8 mouse cellular contexts compared by ENCODE assay signal in the genomic region with DNA sequence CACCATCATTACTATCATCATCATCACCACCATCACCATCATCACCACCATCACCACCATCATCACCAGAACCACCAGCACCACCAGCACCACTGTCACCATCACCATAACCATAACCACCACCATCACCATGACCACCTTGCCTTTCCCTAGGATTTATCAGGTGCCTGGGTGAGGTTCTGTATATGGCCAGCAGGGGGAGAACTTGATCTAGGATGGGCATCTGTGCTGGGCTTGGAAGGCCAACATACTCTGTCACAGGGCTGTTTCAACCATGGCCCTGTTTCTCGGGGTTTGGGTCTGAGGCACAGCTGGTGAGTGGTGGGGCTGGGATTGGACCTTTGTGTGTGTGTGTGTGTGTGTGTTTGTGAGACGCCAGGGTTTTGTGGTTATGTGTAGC. TPM values are rescaled to one million over a fixed set of nuclear protein-coding genes. Genes with fewer than 3 reads are reported as not detected.
A peak's percentile ranks its signal among the peaks of the same experiment; 100 is the strongest.
DNase-seq lines count a peak whose midpoint lies in the region; ATAC-seq and TF ChIP-seq lines count a peak whose summit lies in the region.
"Had no signal": no experiment of that assay in that cellular context is flagged by ENCODE, and none has a peak within 500 bp of the region (broad histone marks: within the 10 kb centered on the region; RNA-seq: fewer than 3 reads in every experiment).

No protein-coding gene starts in this region.

- no peak overlapping the region for H3K27ac ChIP-seq in kidney, embryonic 15.5 days
- H3K27ac ChIP-seq in ES-Bruce4 (ENCODE audit: insufficient read depth, low read length): no peak overlapping the region
- H3K27ac ChIP-seq: limb, embryonic 12.5 days had no signal

- DNase-seq in kidney, adult 18-20 months: peak; percentile 23
- peak; percentile 79 for DNase-seq in CD4-positive helper T cell, adult 2 months (ENCODE audit: low read depth, low spot score)
- DNase-seq in forelimb bud, embryonic 11.5 days (ENCODE audit: low read depth, low spot score): peak; percentile 48
- peak; percentile 70 to 85 for DNase-seq in thymus, postnatal 10 days (ENCODE audit: low spot score in 2 of 2)

- TF ChIP-seq EP300 in ES-Bruce4 (IDR thresholded peaks at IDR 0.05; ENCODE audit: insufficient read depth, low read depth, low read length): no peak

- TF ChIP-seq POLR2A in ES-Bruce4 (IDR thresholded peaks at IDR 0.05; ENCODE audit: insufficient read depth, low read length): no peak

- ATAC-seq in kidney, embryonic 15.5 days (replicated peaks; ENCODE audit: low FRiP score): no peak
- peak; percentile 80 for ATAC-seq in megakaryocyte progenitor cell, adult 5-6 weeks (replicated peaks; ENCODE audit: poor library complexity)

- 59% methylated on average over 2 of the region's 2 CpGs for WGBS in kidney, embryonic 15.5 days

- H3K9ac ChIP-seq in kidney, embryonic 15.5 days: no peak overlapping the region
- no peak overlapping the region for H3K9ac ChIP-seq in ES-Bruce4 (ENCODE audit: low read depth, poor library complexity, severe bottlenecking)
- H3K9ac ChIP-seq: limb, embryonic 12.5 days had no signal

- H3K4me2 ChIP-seq in kidney, embryonic 15.5 days: no peak overlapping the region
- H3K4me2 ChIP-seq: limb, embryonic 12.5 days had no signal

- no peak overlapping the region for H3K4me3 ChIP-seq in kidney, embryonic 15.5 days (replicated peaks)
- H3K4me3 ChIP-seq in ES-Bruce4 (ENCODE audit: low read depth, low read length): no peak overlapping the region
- H3K4me3 ChIP-seq: limb, embryonic 12.5 days had no signal

- no peaks in the 10 kb centered on the region for H3K9me3 ChIP-seq in kidney, embryonic 15.5 days (replicated peaks)
- no peaks in the 10 kb centered on the region for H3K9me3 ChIP-seq in ES-Bruce4 (replicated peaks; ENCODE audit: control insufficient read depth, insufficient read depth, low read length, poor library complexity, severe bottlenecking)
- H3K9me3 ChIP-seq: limb, embryonic 12.5 days had no signal

- no peaks in the 10 kb centered on the region for H3K27me3 ChIP-seq in kidney, embryonic 15.5 days
- H3K27me3 ChIP-seq in ES-Bruce4 (ENCODE audit: control insufficient read depth, insufficient read depth, low read length, poor library complexity, severe bottlenecking): no peaks in the 10 kb centered on the region
- H3K27me3 ChIP-seq: limb, embryonic 12.5 days had no signal

- H3K36me3 ChIP-seq in kidney, embryonic 15.5 days: no peaks in the 10 kb centered on the region
- H3K36me3 ChIP-seq in ES-Bruce4 (ENCODE audit: control insufficient read depth, insufficient read depth, low read length, poor library complexity, severe bottlenecking): no peaks in the 10 kb centered on the region
- H3K36me3 ChIP-seq: limb, embryonic 12.5 days had no signal

- no peaks in the 10 kb centered on the region for H3K4me1 ChIP-seq in kidney, embryonic 15.5 days
- no peaks in the 10 kb centered on the region for H3K4me1 ChIP-seq in ES-Bruce4 (ENCODE audit: control insufficient read depth, insufficient read depth, low read length)

- peak; percentile 78 for TF ChIP-seq CTCF in ES-Bruce4 (IDR thresholded peaks at IDR 0.05; ENCODE audit: low read depth, low read length)

RNA-seq across cellular contexts. Expression of gene Laptm5, which starts 16.6 kb away (rescaled TPM):
- 25.5 and 28.9 TPM in 2 replicates for polyA plus RNA-seq in kidney, embryonic 15.5 days (2015; fragmentation: Nextera tagmentation; extraction: Ambion mirVana)
- 30.2 and 35.4 TPM in 2 replicates for polyA plus RNA-seq in ES-Bruce4 (2011; ENCODE audit: insufficient read depth, insufficient read length, low read depth, missing spikeins)
- total RNA-seq in megakaryocyte progenitor cell, adult 5-6 weeks (2015): 431 and 454 TPM in 2 replicates
- 127 and 133 TPM in 2 replicates for total RNA-seq in megakaryocyte progenitor cell, adult 5-6 weeks (2017)

RNA-seq across cellular contexts. Expression of gene Matn1, which starts 47.8 kb away (rescaled TPM):
- polyA plus RNA-seq in kidney, embryonic 15.5 days (2015; fragmentation: Nextera tagmentation; extraction: Ambion mirVana): 0.49 and 0.84 TPM in 2 replicates
- 1.9 and 2.4 TPM in 2 replicates for polyA plus RNA-seq in ES-Bruce4 (2011; ENCODE audit: insufficient read depth, insufficient read length, low read depth, missing spikeins)
- not detected in 2 replicates for total RNA-seq in megakaryocyte progenitor cell, adult 5-6 weeks (2015)
- total RNA-seq in megakaryocyte progenitor cell, adult 5-6 weeks (2017): not detected in 2 replicates

Comparison
In these comparisons a context has a peak if more than half of its experiments do, and no peak if none do; other contexts are left out.
1. DNase-seq: peak in every context shown above with its lines; median percentile 79 in CD4-positive helper T cell, adult 2 months; 78 in thymus, postnatal 10 days; 48 in forelimb bud, embryonic 11.5 days; 23 in kidney, adult 18-20 months.